Mouse (Mus musculus) left cerebral cortex, adult 9 months (tissue): Measurements from ENCODE around the gene Tmem18.

Experiments used
- DNase-seq, 2 experiments: peaks; one replicate each; pipeline ENCODE4 v3.0.0; 2022; ENCODE audit warnings: low spot score in 2 of 2

The Tmem18 gene

DNA sequence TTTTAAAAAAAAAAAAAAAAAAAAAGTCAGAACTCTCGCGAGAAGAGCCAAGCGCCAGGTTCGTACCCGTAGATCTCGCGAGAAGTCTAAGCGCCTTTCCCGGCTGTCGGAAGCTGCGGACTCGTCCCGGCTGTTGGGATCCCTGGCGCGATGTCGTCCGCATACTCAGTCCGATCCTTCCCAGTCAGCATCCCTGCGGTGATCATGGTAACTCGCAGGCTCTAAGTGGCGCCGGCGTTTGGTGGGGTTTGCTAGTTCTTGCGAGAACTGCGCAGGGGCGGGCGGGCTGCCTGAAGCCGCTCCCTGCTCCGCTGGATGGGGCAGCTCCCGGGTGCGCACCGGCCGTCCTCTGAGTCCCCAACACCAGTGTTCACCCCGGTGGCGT, at the start of gene Tmem18:
Tmem18 (plus strand) TSS at position 71 of the 385 bp plus-strand sequence.
- DNase-seq: peak; percentile 58 to 83

DNA sequence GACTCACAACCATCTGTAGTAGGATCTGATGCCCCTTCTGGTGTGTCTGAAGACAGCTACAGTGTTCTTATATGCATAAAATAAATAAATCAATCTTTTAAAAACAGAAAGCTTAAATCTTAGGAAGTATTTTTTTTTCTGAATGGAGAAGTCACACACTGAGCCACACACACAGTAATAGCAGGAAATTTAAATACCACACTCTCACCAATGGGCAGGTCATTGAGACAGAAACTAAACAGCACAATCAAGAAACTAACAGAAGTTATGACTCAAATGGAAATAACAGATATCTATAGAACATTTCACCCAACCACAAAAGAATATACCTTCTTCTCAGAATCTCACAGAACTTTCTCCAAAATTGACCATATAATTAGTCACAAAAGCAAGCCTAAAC, 26.9 kb upstream of the Tmem18 start:
- DNase-seq: no peak

GRCm38 (mm10) chr12:30561411-30561810, 22.8 kb upstream of the Tmem18 start:
- DNase-seq: no peak

DNA sequence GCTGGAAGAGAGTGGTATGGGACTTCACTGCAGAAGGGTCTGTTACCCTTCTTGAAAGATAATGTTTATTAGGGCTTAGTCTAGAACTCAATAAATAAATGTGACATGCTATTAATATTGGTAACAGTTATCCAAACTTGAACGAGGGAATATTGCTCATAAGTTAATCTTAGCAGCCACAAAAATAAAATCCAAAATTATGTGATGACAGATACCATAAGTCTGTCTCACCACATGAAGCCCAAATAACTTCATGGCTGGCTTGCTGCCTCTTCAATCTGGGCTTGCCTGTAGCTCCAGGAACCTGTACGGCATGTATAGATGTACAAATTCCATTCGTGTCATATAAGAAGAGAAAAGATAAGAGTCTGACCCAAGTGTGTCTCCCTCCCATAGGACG, 12.2 kb upstream of the Tmem18 start:
- DNase-seq: no peak

- no peak for DNase-seq
Observed at GRCm38 (mm10) chr12:30575952-30576351, 8.3 kb upstream of the Tmem18 start.

- peak in 1 of 2 experiments; percentile 79 for DNase-seq
Observed at GRCm38 (mm10) chr12:30578019-30578418, 6.2 kb upstream of the Tmem18 start.

- DNase-seq: no peak
Observed at GRCm38 (mm10) chr12:30581277-30581676, 2.9 kb upstream of the Tmem18 start.

- no peak for DNase-seq
Observed at GRCm38 (mm10) chr12:30583586-30584355, 455 bp upstream of the Tmem18 start.

GRCm38 (mm10) chr12:30584863-30585262, 637 bp downstream of the Tmem18 start:
- DNase-seq: no peak

DNA sequence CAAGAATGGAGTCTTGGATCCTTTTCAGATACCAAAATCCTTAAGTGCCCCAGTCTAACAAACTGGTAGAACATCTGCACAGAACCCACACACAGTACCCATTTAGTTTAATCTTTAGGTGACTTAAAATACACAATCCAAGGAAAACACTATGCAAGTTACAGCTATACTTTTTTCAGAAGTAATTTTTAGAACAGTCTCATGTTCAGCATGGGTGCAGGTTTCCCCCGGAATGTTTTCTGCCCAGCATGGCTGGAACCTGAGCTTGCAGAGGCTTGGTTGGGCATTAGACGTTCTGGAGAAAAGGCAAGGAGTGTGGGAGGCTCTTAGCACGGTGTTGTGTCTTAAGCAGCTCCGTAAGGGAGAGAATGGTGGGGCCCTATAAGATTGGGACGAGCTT, 7.6 kb downstream of the Tmem18 start:
- DNase-seq: no peak

DNA sequence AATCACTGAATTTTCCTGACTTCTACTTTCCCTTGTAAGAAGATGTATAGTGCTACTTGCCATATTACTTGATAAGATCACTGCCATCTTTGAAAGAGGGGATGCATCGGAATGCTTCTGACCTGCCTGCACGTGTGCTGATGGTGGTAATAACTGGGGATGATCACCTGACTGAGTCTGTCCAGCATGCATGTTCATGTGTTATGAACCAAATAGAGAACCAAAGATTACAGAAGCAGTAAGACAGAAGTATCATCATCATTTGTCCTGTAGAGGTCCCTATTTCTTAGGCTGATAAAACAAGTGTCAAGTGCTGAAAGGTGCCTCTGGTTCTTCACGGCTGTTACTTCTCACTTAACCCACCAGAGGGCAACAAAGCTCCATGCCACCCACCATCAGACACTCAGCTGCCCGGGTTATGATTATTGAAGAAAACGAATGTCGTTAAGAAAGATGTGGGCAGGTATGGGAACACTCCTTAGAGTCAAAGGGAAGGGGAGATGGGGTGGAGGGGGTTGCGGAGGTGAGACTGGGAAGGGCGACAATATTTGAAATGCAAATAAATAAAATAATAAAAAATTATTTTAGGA, 12.7 kb downstream of the Tmem18 start:
- peak in 1 of 2 experiments; percentile 60 for DNase-seq

- DNase-seq: no peak
Observed at GRCm38 (mm10) chr12:30598955-30599354, 14.7 kb downstream of the Tmem18 start.

GRCm38 (mm10) chr12:30599474-30599873, 15.2 kb downstream of the Tmem18 start:
- DNase-seq: no peak

- no peak for DNase-seq
Observed at GRCm38 (mm10) chr12:30599997-30600396, 15.8 kb downstream of the Tmem18 start.

DNA sequence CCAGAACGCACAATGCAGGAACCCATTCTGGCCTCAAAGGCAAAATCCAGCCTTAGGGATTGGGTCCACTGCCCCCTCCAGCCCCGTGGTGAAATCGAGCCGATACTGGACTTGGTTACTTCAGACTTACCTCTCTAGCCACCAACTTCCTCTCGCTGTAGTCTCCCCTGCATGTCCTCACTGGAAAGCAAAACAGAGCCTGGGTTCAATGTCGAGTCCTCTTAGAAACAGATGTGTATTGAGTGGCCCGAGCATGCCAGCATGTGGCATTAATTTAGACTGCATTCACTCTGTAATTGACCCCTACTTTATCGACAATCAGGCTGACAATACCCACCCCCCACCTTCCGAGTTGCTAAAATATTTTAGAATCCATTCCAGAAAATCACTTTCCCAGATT, 19.8 kb downstream of the Tmem18 start:
- DNase-seq: no peak

DNA sequence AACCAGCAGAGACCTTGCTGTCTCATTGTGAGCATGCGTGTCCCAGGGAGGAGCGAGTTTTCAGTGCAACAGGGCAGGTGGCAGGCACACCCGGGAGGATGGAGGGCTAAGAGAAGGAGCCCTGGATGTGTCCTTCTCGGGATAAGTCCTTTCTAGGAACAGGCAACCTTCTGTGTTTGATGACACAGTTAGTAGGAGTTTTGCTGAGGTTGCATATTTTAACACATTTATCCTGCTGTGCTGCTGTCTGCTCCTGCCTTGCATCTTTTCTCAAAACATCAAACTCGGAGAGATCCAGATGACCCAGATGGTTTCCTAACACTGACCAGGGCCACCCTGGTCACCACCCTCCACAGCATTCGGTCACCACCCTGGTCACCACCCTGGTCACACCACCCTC, 20.6 kb downstream of the Tmem18 start:
- DNase-seq: no peak

- DNase-seq: no peak
Observed at GRCm38 (mm10) chr12:30605941-30606340, 21.7 kb downstream of the Tmem18 start.

GRCm38 (mm10) chr12:30606743-30607142, 22.5 kb downstream of the Tmem18 start:
- no peak for DNase-seq

DNA sequence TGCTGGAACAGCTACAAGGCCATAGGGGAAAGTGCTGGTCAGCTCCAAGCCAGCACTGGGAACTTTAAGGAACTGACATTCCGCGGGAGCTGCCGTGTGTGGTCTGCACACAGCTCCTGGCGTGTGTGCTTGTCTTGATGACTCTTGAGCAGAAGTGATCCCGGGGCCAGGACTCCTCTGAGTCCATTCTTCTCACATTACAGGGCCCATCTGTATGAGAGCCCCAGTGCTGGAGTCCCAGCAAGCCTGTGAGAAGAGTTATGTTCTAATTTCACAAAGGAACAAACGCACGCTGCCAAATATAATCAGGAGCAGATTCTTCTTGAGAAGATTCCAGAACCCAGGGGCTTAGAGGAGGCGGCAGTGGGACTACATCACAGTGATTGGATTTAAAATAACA, 34.2 kb downstream of the Tmem18 start:
- DNase-seq: no peak

DNA sequence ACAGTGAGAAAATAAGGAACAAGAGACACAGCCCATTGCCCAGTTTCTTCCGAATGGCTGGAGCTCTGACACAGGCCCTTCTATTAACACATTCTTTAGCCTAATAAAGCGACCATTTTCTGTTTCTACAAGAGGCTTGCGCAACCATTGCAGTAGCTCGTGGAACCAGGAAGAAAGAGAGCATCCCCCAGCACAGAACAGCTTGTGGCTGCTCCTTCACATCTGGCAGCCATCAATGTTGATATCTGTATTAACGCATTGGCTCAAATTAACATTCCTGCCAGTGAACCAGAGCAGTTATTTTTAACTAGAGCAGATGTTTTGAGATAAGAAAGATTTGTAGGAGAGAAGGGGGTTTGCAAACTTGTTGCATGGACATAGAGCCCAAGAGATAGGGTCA, 44.2 kb downstream of the Tmem18 start:
- DNase-seq: no peak

GRCm38 (mm10) chr12:30634534-30634933, 50.3 kb downstream of the Tmem18 start:
- DNase-seq: no peak
